Mouse (Mus musculus) monocyte, adult 5-6 weeks (primary cell): ENCODE measurements at regions not wholly inside any gene's neighbourhood (a gene's known extent, or its start where the extent isn't known, plus 50 kb on each side); places are given as distances from the start of the nearest gene placed in this dataset.
A peak's percentile ranks its signal among the peaks of the same experiment; 100 is the strongest.

ENCODE experiments used
- ATAC-seq: fragments of 153-309, 156-312 bp; replicated peaks from 2 replicates; pipeline ENCODE4 v1.8.0; 2017; ENCODE audit warnings: mild to moderate bottlenecking; ENCODE audit not compliant: low TSS enrichment, insufficient number of reproducible peaks, severe bottlenecking, poor library complexity, low FRiP score

GRCm38 (mm10) chr11:114205192-114205591, 138.3 kb upstream of the Sdk2 start:
- peak; percentile 50; the same call in 1 of the 2 replicates for ATAC-seq

GRCm38 (mm10) chr11:114203416-114203815, 136.6 kb upstream of the Sdk2 start:
- ATAC-seq, result no peak

GRCm38 (mm10) chr11:114202486-114202885, 135.6 kb upstream of the Sdk2 start:
- no peak for ATAC-seq

GRCm38 (mm10) chr11:114199081-114199586, 132.3 kb upstream of the Sdk2 start:
- no peak for ATAC-seq

GRCm38 (mm10) chr11:114198317-114199032, 131.6 kb upstream of the Sdk2 start:
- ATAC-seq, result no peak

- no peak for ATAC-seq
Observed at GRCm38 (mm10) chr11:114195291-114195690, 128.4 kb upstream of the Sdk2 start.

- no peak for ATAC-seq
Observed at GRCm38 (mm10) chr11:114194055-114194706, 127.3 kb upstream of the Sdk2 start.

- no peak for ATAC-seq
Observed at GRCm38 (mm10) chr11:114193018-114193417, 126.2 kb upstream of the Sdk2 start.

- ATAC-seq, result no peak
Observed at GRCm38 (mm10) chr11:114191661-114192060, 124.8 kb upstream of the Sdk2 start.

GRCm38 (mm10) chr11:114184970-114185882, 118.4 kb upstream of the Sdk2 start:
- peak; percentile 52 for ATAC-seq

GRCm38 (mm10) chr11:114184431-114184830, 117.6 kb upstream of the Sdk2 start:
- ATAC-seq, result no peak

- no peak for ATAC-seq
Observed at GRCm38 (mm10) chr11:114183231-114183630, 116.4 kb upstream of the Sdk2 start.

- ATAC-seq, result no peak
Observed at GRCm38 (mm10) chr11:114178746-114179472, 112.1 kb upstream of the Sdk2 start.

GRCm38 (mm10) chr11:114177789-114178188, 110.9 kb upstream of the Sdk2 start:
- ATAC-seq, result no peak

- no peak for ATAC-seq
Observed at GRCm38 (mm10) chr11:114177281-114177680, 110.4 kb upstream of the Sdk2 start.

GRCm38 (mm10) chr11:114176671-114177212, 109.9 kb upstream of the Sdk2 start:
- no peak for ATAC-seq

- ATAC-seq, result no peak
Observed at GRCm38 (mm10) chr11:114175437-114176131, 108.7 kb upstream of the Sdk2 start.

GRCm38 (mm10) chr11:114174871-114175270, 108.0 kb upstream of the Sdk2 start:
- ATAC-seq, result no peak
